Mouse (Mus musculus) frontal cortex, postnatal 14 days (tissue): ENCODE measurements around the gene Gja1.

ENCODE experiments used
- DNase-seq, 2 experiments: peaks; one replicate each; pipeline ENCODE4 v3.0.0; 2022; ENCODE audit warnings: low spot score in 2 of 2

Gene Gja1

GRCm38 (mm10) chr10:56415894-56416570, 38.9 kb downstream of the Gja1 start:
- DNase-seq: no peak

GRCm38 (mm10) chr10:56422518-56422917, 45.4 kb downstream of the Gja1 start:
- DNase-seq: no peak

GRCm38 (mm10) chr10:56425016-56425798, 48.1 kb downstream of the Gja1 start:
- DNase-seq: no peak

GRCm38 (mm10) chr10:56426369-56426768, 49.2 kb downstream of the Gja1 start:
- DNase-seq: no peak

DNA sequence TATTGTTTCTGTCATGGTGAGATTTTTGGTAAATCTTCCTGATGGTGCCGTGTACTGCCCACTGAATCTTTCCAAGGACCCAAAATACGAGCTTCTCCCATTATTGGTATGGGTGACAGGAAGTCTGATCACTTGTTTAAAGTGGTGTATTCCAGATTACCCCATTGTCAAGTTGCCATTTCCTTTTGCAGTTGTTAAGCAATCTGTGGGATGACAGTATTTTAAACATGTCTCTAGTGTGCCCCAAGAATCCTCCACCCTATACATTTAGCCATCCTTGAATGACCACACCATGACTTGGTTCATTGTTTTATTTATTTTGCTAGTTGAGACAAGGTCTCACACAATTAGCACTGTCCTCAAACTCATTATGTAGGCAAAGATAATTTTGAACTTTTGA, 50.3 kb downstream of the Gja1 start:
- DNase-seq: no peak

- DNase-seq: no peak
These were observed 50.7 kb downstream of the Gja1 start for GRCm38 (mm10) chr10:56427827-56428226.

DNA sequence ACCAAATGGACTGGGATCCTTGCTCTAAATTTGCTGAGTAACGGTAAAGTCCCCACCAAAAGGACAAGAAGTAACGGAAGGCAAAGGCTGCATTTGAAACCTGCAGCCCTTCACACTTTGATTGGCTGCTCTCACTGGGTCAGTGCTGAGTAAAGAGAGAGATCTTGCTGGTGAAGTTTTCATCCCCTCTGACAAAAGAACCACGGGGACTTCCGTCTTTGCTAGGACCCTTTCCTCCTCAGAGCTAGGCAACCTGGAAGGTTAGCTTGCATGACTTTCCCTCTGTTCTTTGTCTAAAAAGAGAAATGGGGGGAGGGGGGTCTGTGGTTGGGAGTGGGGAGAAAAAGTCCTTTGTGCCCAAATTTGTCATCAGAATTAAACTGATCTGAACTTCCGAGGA, 51.9 kb downstream of the Gja1 start:
- DNase-seq: no peak

DNA sequence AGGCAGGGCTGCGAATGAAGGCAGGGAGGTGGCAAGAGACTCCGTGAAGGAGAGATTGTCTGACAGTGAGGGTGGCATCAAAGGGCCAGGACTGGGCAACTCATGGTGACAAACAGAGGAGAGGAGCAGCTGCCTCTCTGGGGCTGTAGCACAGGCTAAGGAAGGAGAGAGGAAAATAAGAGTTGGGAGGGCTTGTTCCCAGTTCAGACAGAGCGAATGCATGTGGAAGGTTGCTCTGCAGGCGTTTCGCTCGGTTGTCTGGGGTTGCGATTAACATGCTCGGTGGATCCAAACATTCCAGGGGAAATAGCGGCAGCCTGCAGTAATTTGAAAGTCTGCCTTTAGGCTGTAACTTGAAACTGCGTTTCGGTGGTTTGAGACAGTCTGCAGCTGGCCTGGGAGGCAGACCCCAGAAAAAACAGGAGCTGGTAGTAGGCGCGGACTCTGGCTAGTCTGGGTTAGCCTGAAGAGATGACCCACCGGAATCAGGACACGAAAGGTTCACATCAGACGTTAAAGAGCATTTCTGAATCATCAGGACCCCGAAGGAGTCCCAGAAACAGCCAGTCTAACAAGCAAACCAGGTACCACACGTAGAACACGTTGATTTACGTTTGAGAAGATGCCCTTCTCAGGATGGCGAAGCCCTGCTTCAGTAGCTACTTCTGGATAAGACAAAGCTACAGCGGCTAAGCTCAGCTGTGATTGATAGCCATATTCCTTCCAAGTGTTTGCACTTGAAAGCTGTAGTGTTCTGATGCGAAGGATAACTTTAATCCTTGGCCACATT, 54.7 kb downstream of the Gja1 start:
- no peak for DNase-seq

GRCm38 (mm10) chr10:56432390-56432709, 55.2 kb downstream of the Gja1 start:
- DNase-seq: no peak

DNA sequence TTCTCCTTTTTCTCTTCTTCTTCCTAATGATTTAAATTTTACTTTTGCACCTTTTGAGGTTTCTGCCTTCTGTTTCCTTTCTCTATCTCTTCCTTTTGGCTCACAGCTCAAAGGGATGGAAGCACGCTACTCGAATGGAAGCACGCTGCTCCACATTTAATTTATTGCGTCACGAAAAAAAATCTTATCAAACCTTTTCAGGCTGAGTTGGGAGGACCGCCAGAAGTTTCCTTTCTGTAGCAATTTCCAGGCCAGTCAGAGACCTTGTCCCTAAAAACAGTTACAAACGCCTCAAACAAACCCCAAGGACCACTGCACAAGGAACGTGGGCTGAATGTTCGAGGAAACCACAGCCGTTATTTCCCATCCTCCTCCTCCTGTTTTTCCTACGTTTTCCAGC, 60.2 kb downstream of the Gja1 start:
- no peak for DNase-seq

DNA sequence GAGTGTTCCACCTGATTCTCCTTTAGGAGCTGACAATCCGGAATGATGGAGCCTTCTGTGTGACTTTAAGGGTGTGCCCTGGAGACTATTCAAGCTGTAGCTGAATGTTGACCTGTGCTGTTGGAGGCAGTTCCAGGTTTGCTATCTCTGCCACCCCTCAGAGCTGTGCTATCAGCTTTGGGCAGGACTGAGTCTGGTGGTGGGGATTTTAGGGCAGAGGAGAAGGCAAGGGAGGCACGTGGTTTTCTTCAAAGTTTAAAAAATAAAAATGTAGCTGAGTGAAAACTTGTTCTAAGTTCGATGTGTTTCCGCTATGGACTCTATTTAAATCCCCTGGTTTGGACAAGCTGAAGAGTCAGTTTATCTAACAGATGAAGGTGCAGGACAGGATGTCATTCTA, 62.5 kb downstream of the Gja1 start:
- DNase-seq: no peak

GRCm38 (mm10) chr10:56444457-56444856, 67.3 kb downstream of the Gja1 start:
- DNase-seq: no peak

DNA sequence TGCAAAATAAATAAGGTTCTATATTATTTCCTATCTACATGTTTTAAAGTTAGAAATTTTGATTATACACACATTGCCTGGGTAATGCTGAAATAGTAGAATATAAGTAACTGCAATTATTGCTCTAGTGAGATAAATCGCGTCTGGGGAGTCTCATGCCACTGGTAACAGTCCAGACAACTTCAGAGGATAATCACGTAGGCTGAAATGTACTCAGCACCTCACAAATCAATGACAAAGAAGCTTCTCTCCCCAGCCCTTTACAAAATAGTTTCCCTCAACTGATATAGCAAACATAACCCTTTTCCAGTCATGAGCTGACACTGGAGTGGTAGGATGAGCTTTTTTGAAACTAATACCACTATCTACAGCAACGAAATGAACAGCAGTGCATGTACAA, 71.9 kb downstream of the Gja1 start:
- no peak for DNase-seq
